8 mouse cellular contexts compared by ENCODE assay signal in the genomic region with DNA sequence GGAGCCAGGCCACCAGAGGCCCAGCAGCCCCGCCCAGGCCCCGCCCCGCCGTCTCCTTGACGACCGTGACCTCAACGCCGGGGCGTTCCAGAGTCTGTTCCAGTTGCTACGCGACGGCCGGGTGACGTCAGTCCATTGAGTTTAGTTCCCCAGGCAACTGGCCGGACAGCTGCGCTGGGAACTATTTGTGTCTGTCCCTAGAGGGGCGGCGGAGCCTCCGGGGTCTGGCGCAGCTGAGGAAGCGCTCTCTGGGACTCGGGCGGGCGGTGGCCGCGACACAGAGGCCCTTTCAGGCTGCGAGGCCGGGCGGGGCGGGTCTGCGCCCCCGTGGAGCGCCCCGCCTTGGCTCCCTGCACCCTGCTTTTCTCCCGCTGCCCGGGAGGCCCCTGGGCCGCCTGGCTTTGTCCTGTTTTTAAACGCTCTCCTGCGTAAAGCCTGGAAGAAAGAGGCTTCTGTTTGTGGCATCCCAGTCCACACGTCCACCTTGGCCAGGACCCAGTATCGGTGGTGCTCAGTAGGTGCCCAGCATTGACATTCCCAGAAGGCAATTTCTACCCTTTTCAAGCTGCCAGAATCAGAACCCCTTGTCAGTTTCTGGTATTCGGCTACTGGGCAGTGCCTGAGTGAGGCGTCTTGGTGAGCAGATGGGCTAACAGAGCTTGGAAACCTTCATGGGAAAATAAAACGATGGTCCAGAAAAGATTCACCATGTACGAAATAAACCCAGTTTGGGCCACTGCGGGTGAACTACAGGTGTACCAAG. TPM values are rescaled to one million over a fixed set of nuclear protein-coding genes. Genes with fewer than 3 reads are reported as not detected.
DNase-seq lines count a peak whose midpoint lies in the region; ATAC-seq and TF ChIP-seq lines count a peak whose summit lies in the region.

No protein-coding gene starts in this region.

- no peak for TF ChIP-seq EP300 in MEL (IDR thresholded peaks at IDR 0.05; ENCODE audit: low read depth in 1 of 2, low read length in 2 of 2)
- TF ChIP-seq EP300 in lung, postnatal 0 days (IDR thresholded peaks at IDR 0.05) = 0 out of 2 replicates have a peak, but pooled peaks have one; percentile 18

- H3K27ac ChIP-seq in MEL (ENCODE audit: control insufficient read depth, low read depth, low read length) = peak overlapping the region; percentile 81
- H3K27ac ChIP-seq in cerebellum, adult 2 months (ENCODE audit: insufficient read depth, low read length) = peak overlapping the region; percentile 94
- H3K27ac ChIP-seq in hindbrain, embryonic 10.5 days = peak overlapping the region; percentile 100
- peak overlapping the region; percentile 99 for H3K27ac ChIP-seq in lung, postnatal 0 days (ENCODE audit: low read length)

- H3K4me1 ChIP-seq in MEL (ENCODE audit: control insufficient read depth in 1 of 2, insufficient read depth in 2 of 2, low read length in 2 of 2) = peaks cover 14 to 62% of the 10 kb centered on the region in 2 experiments
- H3K4me1 ChIP-seq in cerebellum, adult 2 months (ENCODE audit: control insufficient read depth, insufficient read depth, low read length) = peaks cover 8% of the 10 kb centered on the region
- H3K4me1 ChIP-seq in hindbrain, embryonic 10.5 days (replicated peaks) = peaks cover 70% of the 10 kb centered on the region
- peaks cover 20% of the 10 kb centered on the region for H3K4me1 ChIP-seq in lung, postnatal 0 days (ENCODE audit: insufficient read depth, low read depth, low read length)

- no peaks in the 10 kb centered on the region for H3K9me3 ChIP-seq in MEL (replicated peaks; ENCODE audit: insufficient read depth, low read length)
- H3K9me3 ChIP-seq in hindbrain, embryonic 10.5 days = no peaks in the 10 kb centered on the region
- no peaks in the 10 kb centered on the region for H3K9me3 ChIP-seq in lung, postnatal 0 days (ENCODE audit: low read length)

- peak; percentile 97 for DNase-seq in MEL (ENCODE audit: low read depth, low spot score)
- peak; percentile 97 for DNase-seq in cerebellum, adult 2 months
- DNase-seq in forelimb bud, embryonic 11.5 days (ENCODE audit: low read depth, low spot score) = peak; percentile 99
- DNase-seq in hindbrain, embryonic 10.5 days (ENCODE audit: low spot score) = peak; percentile 100
- DNase-seq in layer of hippocampus, adult 9-11 months = peak; percentile 99
- peak; percentile 99 for DNase-seq in lung, postnatal 0 days (ENCODE audit: low spot score)
- DNase-seq in ovary, postnatal 14 days (ENCODE audit: low spot score) = peak; percentile 97
- peak; percentile 97 for DNase-seq in thymus, postnatal 14 days

- no peak for TF ChIP-seq RAD21 in MEL (IDR thresholded peaks at IDR 0.05; ENCODE audit: low read depth, low read length)

- H3K4me2 ChIP-seq in lung, postnatal 0 days (replicated peaks; ENCODE audit: low read depth, low read length) = peak overlapping the region; percentile 67

- H3K9ac ChIP-seq in MEL (ENCODE audit: control insufficient read depth, low read depth, low read length, poor library complexity, severe bottlenecking) = peak overlapping the region; percentile 85
- H3K9ac ChIP-seq in lung, postnatal 0 days (replicated peaks; ENCODE audit: low read depth) = peak overlapping the region; percentile 78

- no peaks in the 10 kb centered on the region for H3K27me3 ChIP-seq in MEL (ENCODE audit: control insufficient read depth in 1 of 2, insufficient read depth in 2 of 2, low read length in 2 of 2)
- no peaks in the 10 kb centered on the region for H3K27me3 ChIP-seq in cerebellum, adult 2 months (ENCODE audit: control insufficient read depth, insufficient read depth, low read length)
- peaks cover 4% of the 10 kb centered on the region; the same call in 1 of the 2 replicates for H3K27me3 ChIP-seq in hindbrain, embryonic 10.5 days (ENCODE audit: insufficient read depth, poor library complexity, severe bottlenecking)
- no peaks in the 10 kb centered on the region for H3K27me3 ChIP-seq in lung, postnatal 0 days (replicated peaks; ENCODE audit: insufficient read depth, low read length)

- TF ChIP-seq CTCF in MEL (IDR thresholded peaks at IDR 0.05 in 2 of 3, conservative IDR thresholded peaks at IDR 0.05 in 1 of 3; ENCODE audit: control insufficient read depth in 1 of 3, insufficient read depth in 1 of 3, low read depth in 2 of 3, low read length in 3 of 3, poor library complexity in 1 of 3, severe bottlenecking in 1 of 3) = no peak
- TF ChIP-seq CTCF in cerebellum, adult 2 months (IDR thresholded peaks at IDR 0.05; ENCODE audit: borderline replicate concordance, insufficient read depth, low read depth, low read length) = no peak
- no peak for TF ChIP-seq CTCF in lung, postnatal 0 days (IDR thresholded peaks at IDR 0.05)

- H3K79me2 ChIP-seq in MEL (ENCODE audit: control insufficient read depth, insufficient read depth, low read length, poor library complexity) = peaks cover 2% of the 10 kb centered on the region; the same call in 1 of the 2 replicates

- peak; percentile 95 for ATAC-seq in lung, postnatal 0 days

- WGBS in cerebellum, adult 2 months = under 1% methylated on average over 38 of the region's 46 CpGs
- WGBS in hindbrain, embryonic 10.5 days = 3% methylated on average over 46 of the region's 46 CpGs
- WGBS in lung, postnatal 0 days = 5% methylated on average over 42 of the region's 46 CpGs

- TF ChIP-seq POLR2A in MEL (IDR thresholded peaks at IDR 0.05; ENCODE audit: control insufficient read depth in 1 of 2, insufficient read depth in 1 of 2, low read depth in 1 of 2, low read length in 2 of 2, poor library complexity in 1 of 2) = peak; percentile 52 to 55; a peak in 3 of 4 replicates
- TF ChIP-seq POLR2A in cerebellum, adult 2 months (IDR thresholded peaks at IDR 0.05; ENCODE audit: borderline replicate concordance, insufficient read depth, low read length) = peak; percentile 66; the same call in 1 of the 2 replicates

- H3K4me3 ChIP-seq in MEL (ENCODE audit: control insufficient read depth in 1 of 2, insufficient read depth in 1 of 2, low read depth in 2 of 2, low read length in 2 of 2) = peak overlapping the region; percentile 52 to 63
- H3K4me3 ChIP-seq in cerebellum, adult 2 months (replicated peaks; ENCODE audit: insufficient read depth, low read depth, low read length) = peak overlapping the region; percentile 59
- peak overlapping the region; percentile 55 for H3K4me3 ChIP-seq in hindbrain, embryonic 10.5 days
- H3K4me3 ChIP-seq in lung, postnatal 0 days (ENCODE audit: low read depth, low read length) = peak overlapping the region; percentile 35

- peaks cover 0 to 46% of the 10 kb centered on the region in 2 experiments; a peak in 2 of 4 replicates for H3K36me3 ChIP-seq in MEL (ENCODE audit: control insufficient read depth in 1 of 2, insufficient read depth in 2 of 2, low read length in 2 of 2)
- H3K36me3 ChIP-seq in hindbrain, embryonic 10.5 days = no peaks in the 10 kb centered on the region
- no peaks in the 10 kb centered on the region for H3K36me3 ChIP-seq in lung, postnatal 0 days (ENCODE audit: insufficient read depth, low read length)

TF ChIP-seq in MEL, 35 proteins besides CTCF, POLR2A, EP300 and RAD21:
- no peak for TF ChIP-seq USF1 (IDR thresholded peaks at IDR 0.05; ENCODE audit: low read depth, low read length)
- TF ChIP-seq USF2 (IDR thresholded peaks at IDR 0.05; ENCODE audit: borderline replicate concordance in 1 of 2, insufficient read depth in 1 of 2, low read depth in 1 of 2, low read length in 2 of 2) = no peak
- 0 out of 2 replicates have a peak, but pooled peaks have one; percentile 26 for TF ChIP-seq NRF1 (IDR thresholded peaks at IDR 0.05; ENCODE audit: insufficient read depth, low read depth, low read length, poor library complexity, severe bottlenecking)
- 0 out of 2 replicates have a peak, but pooled peaks have one; percentile 11 for TF ChIP-seq MAZ (IDR thresholded peaks at IDR 0.05; ENCODE audit: low read depth, low read length)
- no peak for TF ChIP-seq MAFK (IDR thresholded peaks at IDR 0.05; ENCODE audit: borderline replicate concordance, low read depth, low read length)
- TF ChIP-seq ELF1 (IDR thresholded peaks at IDR 0.05; ENCODE audit: low read depth, low read length) = peak; percentile 88
- no peak for TF ChIP-seq ZKSCAN1 (IDR thresholded peaks at IDR 0.05; ENCODE audit: low read depth, low read length)
- TF ChIP-seq MXI1 (IDR thresholded peaks at IDR 0.05; ENCODE audit: low read depth, low read length) = peak; percentile 83
- peak; percentile 85; the same call in 1 of the 2 replicates for TF ChIP-seq ETS1 (IDR thresholded peaks at IDR 0.05; ENCODE audit: low read depth, low read length)
- TF ChIP-seq MEF2A (IDR thresholded peaks at IDR 0.05; ENCODE audit: extremely low read depth, insufficient replicate concordance, low read depth, low read length, poor library complexity, severe bottlenecking) = no peak
- no peak for TF ChIP-seq NELFE (IDR thresholded peaks at IDR 0.05; ENCODE audit: low read depth, low read length)
- TF ChIP-seq RCOR1 (IDR thresholded peaks at IDR 0.05; ENCODE audit: low read depth, low read length) = no peak
- peak; percentile 87 for TF ChIP-seq SIN3A (IDR thresholded peaks at IDR 0.05; ENCODE audit: low read length)
- no peak for TF ChIP-seq CHD2 (IDR thresholded peaks at IDR 0.05; ENCODE audit: low read length)
- peak; percentile 60 for TF ChIP-seq HCFC1 (IDR thresholded peaks at IDR 0.05; ENCODE audit: low read depth, low read length)
- TF ChIP-seq TCF12 (IDR thresholded peaks at IDR 0.05; ENCODE audit: low read depth, low read length) = 0 out of 2 replicates have a peak, but pooled peaks have one; percentile 20

RNA-seq across cellular contexts. Expression of a gene that starts 8.5 kb away (rescaled TPM):
- not detected in 2 replicates for total RNA-seq in MEL (2012; rRNA removed)
- not detected for polyA plus RNA-seq in MEL (2012; ENCODE audit: insufficient read depth in 1 of 2, insufficient read length in 2 of 2, low read depth in 1 of 2, low replicate concordance in 2 of 2, missing spikeins in 1 of 2)
- not detected in 2 replicates for polyA plus RNA-seq in cerebellum, adult 2 months (2012; rRNA removed)
- polyA plus RNA-seq in hindbrain, embryonic 10.5 days (2016; fragmentation: Nextera tagmentation; extraction: Ambion mirVana) = not detected in 2 replicates
- polyA plus RNA-seq in lung, postnatal 0 days (2015; fragmentation: Nextera tagmentation; extraction: Ambion mirVana) = not detected in 2 replicates

RNA-seq across cellular contexts. Expression of a gene that starts 8.6 kb away (rescaled TPM):
- not detected in 2 replicates for total RNA-seq in MEL (2012; rRNA removed)
- polyA plus RNA-seq in MEL (2012; ENCODE audit: insufficient read depth in 1 of 2, insufficient read length in 2 of 2, low read depth in 1 of 2, low replicate concordance in 2 of 2, missing spikeins in 1 of 2) = not detected
- 1.6 and 1.8 TPM in 2 replicates for polyA plus RNA-seq in cerebellum, adult 2 months (2012; rRNA removed)
- 0.12 TPM in 1 of 2 replicates, not detected in the other for polyA plus RNA-seq in hindbrain, embryonic 10.5 days (2016; fragmentation: Nextera tagmentation; extraction: Ambion mirVana)
- 1.3 and 2.1 TPM in 2 replicates for polyA plus RNA-seq in lung, postnatal 0 days (2015; fragmentation: Nextera tagmentation; extraction: Ambion mirVana)

Comparison
In these comparisons a context has a peak if more than half of its experiments do, and no peak if none do; other contexts are left out.
1. Peak in every context shown above with its lines: DNase-seq, ATAC-seq, H3K4me3 ChIP-seq and H3K27ac ChIP-seq.